Mouse (Mus musculus) urinary bladder, postnatal 14 days (tissue): ENCODE measurements at regions not wholly inside any gene's neighbourhood (a gene's known extent, or its start where the extent isn't known, plus 50 kb on each side); places are given as distances from the start of the nearest gene placed in this dataset.

ENCODE experiments used
- DNase-seq: peaks from one replicate; pipeline ENCODE4 v3.0.0; 2021; ENCODE audit warnings: low spot score

DNA sequence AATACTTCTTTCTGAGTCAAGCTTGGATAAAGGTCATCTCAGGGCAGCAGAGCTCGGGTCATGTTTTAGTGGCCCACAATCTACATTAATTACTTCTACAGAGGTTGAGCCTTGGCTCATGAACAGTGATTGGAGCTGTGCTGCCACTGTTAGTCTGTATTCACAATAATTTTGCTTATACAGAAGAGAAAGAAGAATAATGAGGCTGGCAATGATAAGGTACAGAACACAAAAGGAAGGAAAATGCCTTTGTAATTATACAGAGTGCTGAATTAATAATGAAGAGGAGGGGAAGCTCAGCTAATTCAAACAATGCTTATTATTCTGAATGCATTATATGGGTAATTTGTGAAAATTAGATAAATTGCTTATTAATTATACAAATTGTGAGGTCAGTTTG lies 573.9 kb upstream of the Cblb start:
- DNase-seq: no peak

DNA sequence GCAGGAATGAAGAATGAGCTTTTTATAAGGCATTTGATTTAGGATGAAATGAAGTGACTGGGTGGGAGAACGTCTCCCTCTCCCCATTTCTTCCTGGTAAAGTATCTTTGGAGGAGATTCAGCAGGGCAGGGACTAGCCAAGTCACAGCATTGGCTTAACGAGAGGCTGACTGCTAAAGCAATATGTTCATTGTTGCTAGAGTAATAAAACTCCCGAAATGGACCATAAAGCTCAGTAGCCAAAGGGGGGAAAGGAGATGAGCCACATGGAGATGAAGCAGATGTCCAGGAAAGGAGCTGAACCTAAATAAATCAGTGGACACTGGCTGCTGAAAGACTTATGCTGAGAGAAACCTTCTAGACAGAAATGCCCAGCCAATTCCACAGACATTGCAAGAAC lies 555.3 kb upstream of the Cblb start:
- DNase-seq: no peak

DNA sequence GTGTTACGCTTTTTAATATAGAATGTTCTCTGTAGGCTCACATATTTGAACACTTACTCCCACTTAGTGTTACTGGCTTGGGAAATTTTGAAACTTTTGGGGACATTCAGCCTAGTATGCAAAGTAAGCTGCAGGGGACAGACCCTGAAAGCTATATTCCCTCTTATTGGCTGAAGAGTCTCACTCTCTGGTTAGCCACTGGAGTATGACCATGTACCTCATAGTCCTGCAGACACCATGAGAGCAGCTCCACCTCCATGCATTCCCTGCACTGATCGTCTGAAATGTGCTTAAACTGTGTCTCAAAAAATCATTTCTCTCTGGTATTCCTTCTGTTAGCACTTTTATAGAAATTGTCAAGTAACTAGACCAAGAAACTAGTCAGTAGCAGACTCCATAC lies 534.9 kb upstream of the Cblb start:
- no peak for DNase-seq

DNA sequence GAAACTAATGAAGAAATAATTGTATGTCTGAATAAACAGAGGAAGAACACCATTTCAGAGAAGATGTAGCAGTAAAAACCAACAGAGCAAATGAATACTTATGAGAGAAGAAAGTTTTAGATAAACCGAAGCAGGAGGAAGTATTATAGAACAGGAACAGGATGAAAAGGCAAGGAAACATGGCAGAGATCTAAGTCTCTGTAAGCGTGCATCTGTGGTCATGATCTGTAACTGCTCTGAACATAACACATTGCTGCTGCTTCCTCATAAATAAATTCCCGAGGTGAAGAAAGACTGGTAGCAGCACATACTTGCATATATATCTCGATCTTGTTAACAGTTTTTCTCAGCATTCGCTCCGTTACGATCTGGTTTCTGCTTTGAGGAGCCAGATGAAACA lies 533.2 kb upstream of the Cblb start:
- no peak for DNase-seq

DNA sequence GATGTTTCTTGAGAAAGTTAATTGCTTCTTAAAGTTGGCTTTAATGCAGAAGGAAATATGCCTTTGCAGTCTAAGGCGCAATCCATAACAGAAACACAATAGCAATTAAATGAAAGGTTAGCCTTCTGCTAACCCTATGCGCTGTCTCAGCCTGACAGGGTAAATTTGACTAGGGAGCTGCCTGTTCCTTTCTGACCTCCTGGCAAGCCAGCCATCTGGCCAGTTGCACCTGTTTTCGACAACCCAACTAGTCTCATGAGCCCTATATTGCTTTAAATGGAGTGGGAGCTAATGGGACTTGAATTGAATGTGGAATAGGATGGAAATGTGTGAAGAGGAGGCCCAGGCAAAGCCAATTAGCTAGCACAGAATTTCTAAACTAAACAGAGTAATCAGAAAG lies 513.9 kb upstream of the Cblb start:
- DNase-seq: no peak

DNA sequence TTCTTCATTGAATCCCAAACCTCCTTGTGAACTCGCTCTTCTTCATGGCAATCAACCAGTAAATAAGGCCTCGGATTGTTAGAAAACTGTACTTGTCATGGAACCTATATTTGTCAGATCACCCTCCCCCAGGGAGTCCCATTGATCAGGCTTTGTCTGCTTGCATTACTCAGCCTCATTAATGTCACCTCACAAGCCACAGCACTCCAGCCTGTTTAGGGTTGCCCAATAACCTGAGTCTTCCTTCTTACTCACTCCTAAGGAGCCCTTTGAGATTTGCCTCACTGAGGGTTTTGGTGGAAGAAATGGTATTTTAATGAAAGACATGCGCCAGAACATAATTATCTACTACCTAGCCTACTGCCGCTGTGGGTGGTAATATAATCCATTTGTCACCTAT lies 510.3 kb upstream of the Cblb start:
- no peak for DNase-seq

DNA sequence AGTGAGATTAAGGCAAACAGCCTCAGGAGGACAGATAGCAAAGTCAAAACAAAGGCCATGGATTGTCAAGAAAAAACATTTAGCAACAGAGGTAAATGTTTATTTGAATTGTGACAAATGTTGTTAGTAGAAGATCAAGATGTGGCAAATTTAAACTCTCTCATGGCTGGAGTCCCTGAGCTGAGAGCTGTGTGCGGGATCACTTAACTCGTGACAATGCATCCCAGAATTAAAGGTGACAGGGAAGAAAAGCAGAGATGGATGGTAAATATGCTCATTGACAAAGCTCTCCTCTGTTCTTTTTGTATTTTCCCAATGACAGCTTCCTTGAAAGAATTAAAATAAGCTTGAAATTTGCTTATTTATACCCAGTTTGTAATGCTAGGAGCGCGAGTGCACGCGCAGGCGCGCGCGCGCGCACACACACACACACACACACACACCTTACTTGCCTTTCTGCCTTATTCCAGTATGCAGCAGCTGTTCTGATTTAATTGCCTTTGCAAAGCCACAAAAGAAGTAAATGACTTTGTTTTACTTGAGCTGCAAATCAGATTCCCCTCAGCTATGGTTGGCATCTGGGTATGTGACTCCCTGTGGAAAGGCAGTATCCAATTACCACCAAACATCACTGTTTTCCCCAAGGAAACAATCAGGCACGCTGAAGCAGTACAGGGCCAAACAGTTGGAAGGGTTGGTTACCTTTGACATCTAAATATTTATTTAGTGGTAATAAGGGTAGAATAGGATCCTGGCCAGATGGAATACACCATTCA lies 509.5 kb upstream of the Cblb start:
- no peak for DNase-seq

DNA sequence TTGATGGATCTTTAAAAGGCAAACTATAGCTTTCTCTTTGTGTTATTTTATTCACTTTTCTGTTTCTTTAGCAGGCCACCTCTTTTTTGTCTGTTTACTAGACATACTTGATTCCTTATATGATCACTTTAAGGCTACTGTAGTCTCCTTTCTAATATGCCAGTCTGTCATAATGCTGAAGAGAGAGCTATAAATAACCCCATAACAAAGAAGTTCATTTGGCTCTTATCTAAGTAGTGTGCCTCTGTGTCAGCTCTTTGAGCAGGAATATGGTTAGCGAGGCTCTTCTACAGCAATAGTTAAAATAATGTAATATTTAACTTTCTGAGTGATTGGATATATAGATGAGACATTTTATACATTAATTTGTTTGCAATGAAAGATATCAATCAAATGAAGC lies 507.0 kb upstream of the Cblb start:
- DNase-seq: no peak

DNA sequence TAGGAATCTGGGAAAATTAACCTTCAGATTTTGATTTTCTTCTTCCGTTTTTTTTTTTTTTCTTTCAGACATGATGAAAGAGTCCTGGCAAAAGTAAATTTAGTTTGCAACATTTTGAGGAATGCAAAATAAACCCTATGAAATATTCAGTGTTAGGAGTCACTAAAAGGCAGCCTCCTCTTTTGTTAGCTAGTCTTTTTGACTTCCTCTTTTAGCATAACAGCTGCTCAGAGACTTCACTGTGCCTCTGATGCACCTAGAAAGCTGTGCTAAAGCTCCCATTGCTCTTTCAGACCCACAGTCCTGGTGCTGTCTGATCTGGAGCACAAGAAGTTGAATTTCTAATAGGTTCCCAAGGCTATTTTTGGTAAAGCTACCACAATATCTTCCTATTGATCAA lies 498.5 kb upstream of the Cblb start:
- no peak for DNase-seq

DNA sequence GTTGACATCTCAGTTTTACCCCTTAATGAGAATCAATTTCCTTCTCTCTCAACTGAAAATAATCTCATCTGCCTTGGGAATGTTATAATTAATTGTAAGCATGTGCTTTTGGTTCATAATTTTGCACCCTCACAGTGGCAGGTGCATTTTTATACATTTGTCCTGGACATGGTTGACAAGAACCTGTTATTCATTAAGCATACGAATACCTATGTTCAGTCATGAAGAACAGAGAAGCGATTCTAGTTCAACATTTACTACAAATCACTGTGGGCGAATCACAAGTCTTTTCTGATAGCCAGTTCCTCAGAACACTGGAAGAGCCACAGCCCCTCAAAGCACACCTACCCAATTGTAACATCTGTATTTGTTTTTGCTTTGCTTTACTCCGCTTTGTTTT lies 487.3 kb upstream of the Cblb start:
- DNase-seq: no peak

DNA sequence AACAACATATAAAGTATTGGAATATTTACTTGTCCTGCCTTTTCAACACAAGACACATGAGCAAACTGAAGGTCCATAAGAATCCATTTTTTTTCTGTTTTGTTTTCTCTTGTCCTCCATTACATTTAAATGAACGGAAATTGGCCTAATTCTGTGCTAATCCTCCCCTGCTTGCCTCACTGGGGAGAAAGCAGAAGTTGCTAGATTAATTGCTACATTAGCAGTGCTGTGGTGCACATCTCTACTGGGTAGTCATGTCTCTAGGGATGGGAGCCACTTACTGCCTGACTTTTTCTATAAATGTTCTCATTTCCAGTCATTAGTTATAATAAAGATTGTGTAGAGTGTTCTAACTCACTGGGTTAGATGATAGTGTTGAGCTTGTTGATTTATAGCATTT lies 484.0 kb upstream of the Cblb start:
- DNase-seq: no peak

DNA sequence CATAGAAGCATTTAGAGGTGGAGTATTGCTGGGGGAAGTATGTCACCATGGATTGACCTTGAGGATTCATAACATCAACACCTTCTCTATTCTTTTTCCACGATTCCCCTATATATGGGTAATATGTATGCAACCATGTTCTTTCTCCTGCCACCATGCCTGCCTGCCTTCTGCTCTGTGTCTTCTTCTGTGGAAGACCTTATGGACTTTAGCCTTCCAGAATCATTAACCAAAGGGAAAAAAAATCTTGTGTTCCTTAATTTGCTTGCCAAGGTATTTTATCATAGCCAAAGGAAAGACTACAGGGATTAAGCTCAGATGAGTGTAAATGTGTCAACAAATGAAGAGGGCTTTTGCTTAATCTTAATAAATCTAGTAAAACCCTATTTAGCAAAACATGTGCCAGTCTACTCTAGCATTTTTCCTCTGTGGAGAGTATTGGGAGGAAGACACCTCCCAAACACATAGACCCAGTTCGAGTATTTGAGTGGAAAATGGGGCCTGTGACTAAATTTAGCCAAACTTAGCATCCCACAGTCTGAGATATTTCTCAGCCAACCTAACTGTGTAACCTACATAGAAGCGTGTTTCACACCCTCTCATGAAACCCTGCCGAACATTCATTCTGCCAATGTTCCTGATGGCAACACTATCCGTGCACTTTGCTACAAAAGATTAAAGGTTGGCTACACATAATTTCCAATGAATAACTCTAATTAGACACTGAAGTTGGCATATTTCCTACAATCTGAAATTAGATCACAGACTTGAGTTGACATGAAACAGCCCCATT lies 468.0 kb upstream of the Cblb start:
- DNase-seq: no peak

DNA sequence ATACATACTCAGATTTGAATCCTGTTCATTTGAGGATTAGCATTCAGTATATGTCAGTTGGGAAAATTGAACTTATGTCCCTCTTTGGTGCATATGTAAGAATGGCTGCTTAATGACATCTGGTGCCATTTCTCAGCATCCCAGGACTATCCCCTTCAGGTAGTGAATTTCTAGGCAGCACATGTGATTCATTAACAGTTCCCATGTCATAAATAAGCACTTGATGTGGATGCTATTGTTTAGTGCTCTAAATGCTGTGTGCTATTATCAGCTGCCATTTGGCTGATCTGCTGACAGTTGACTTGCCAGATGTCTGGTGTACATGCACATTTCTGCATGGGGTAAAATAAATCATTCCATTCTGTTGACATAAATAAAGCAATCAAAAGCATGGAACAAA lies 467.0 kb upstream of the Cblb start:
- DNase-seq: no peak

DNA sequence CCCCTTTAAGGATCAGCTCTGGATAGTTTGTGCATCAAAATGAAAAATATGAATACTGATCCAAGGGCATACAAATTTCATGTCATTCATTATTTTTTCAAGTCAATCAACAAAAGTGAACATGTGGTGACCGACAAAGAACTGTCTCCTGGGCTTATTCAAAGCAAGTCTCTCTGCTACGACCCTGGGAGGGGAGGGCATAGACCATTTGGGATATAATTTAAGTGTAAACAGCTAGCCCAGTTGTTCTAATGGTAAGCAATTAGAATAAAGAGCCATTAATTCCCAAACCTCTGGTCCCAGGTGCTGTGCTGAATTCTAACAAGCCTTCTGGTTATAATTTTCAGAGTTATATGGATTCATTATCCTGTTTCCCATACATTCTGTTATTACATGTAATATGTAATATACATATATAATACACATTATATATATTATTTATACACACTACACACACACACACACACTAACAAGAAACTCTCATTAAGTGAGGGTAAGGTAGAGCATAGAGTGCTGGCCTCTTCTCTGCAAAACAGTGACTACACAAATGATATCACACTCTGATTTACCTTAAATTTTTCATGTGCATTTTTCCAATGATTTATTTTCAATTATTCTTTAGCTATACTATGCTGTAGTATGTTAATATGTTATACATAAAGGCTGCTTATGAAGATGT lies 453.0 kb upstream of the Cblb start:
- no peak for DNase-seq

DNA sequence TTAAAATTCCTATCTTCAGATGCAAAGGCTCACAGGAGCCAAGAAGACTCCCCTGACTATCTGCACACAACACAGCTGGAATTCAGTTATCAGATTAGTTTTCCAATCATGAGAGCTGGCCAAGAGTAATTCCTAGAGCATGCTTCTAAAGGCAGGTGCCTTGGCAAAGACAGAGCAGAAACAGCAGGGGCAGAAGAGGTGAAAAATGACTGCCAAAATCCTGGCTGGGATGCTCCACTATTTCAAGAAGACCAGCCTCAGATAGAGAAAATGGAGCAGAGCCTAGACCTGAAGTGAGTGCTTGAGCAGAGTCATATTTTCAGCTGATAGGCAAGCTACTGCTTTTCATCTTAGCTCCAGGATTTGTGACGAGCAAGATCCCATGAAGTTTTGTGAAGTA lies 450.5 kb upstream of the Cblb start:
- no peak for DNase-seq

DNA sequence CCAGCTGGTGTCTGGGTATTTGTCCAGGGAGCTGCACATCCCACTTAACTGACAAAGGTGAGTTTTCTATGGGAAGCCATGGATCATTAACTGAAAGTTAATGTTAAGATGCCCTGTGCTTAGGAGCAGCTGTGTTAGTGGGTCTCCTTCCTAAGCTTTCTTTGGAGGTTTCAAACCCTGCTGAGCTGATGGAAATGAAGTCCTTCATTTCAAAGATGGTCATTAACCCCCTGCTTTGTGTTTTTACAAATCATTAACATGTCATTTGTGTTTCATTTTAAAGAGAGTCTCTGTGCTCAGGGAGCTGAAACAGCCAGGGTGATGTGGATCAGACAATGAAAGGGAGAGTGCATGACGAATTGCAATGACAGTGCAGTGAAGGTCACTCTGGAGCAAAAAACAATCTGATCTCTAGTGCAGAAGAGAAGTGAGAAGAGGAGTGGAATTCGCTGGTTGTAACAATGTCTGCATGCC lies 441.1 kb upstream of the Cblb start:
- DNase-seq: no peak

DNA sequence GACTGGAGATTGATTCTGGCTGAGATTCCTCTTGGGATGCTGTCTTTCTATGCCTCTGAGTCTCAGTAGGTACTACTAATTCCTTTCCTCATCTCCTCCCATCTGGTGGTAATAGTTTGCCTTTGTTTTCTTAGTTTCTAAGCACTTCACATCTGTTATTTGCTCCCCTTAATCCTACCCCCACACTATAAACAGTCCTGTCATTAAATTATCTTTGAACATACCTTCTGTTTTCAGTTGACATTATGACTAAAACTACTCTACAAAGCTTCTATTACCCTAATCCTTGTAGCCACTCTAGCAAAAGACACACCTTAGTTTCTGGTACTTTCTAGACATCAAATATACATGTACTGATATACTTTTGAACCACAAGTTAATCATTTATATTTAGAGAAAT lies 413.4 kb upstream of the Cblb start:
- DNase-seq: no peak

DNA sequence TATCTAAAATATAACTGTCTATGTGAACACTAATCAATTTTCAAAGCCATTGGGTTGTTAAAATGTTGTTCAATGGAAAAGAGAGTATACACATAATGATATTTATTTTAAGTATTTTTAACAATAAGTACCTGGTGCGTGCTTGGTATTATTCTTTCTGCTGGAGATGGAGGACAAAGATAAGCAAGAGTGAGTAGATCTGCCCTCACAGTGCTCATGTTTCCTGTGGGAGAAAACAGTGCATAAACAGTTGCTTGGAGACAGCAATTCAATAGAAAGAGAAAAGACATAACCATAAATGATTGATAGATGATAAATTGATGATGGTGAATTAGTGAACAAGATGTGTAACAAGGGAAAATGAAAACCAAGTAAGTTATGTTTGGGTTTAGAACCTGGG lies 384.4 kb upstream of the Cblb start:
- DNase-seq: no peak

DNA sequence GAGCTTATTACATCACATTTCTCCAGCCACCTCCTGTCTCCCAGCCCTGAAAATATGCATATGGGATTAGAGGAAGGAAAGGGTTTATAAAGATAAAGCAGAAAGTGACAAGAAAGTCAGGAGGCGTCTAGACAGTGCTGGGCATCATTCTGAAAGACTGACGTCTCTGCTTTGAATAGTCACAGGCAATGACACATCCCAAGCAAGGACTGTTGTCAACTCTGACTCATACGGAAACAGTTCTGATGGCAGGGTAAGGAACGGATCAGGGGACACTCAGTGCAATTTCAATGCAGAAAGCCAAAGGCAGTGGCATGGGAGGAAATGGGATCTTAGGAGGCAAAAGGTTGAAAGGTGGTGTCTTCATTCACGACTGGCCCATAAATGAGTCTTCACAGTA lies 380.9 kb upstream of the Cblb start:
- no peak for DNase-seq

DNA sequence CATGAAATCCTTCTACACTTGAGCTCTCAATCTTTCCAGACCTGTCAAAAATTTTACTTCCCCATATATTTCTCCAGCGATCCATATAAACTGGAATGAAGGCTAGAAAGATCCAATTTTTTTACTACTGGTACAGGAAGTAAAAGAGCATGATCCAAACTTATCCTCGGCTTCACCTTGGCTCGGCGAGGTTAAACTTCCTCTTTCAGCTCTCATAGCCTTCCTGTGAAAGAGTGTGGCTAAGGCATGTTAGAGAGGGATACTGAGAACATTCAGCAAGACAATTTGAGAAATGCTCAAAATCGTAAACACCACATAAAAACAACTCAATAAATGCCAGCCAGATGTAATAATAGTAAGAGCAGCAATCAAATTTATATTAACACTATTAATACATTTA lies 380.3 kb upstream of the Cblb start:
- DNase-seq: no peak

DNA sequence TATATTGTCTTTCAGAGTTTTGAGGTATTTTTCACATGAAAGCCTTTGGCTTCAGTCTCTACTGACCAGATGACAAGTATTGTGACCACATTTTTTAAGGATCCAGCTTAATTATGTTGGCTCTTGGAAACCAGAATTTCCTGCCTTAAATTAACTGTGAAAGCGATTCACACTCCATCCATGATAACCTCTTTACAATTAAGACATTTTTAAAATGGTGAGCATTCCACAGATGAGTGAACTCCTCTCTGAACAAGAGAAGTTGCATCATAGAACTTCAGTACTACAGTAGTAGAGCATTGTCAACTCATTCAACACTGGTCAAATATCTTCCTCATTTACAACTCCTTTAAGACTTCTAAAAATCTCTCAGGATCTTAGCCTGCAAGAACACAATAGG lies 369.3 kb upstream of the Cblb start:
- DNase-seq: no peak

DNA sequence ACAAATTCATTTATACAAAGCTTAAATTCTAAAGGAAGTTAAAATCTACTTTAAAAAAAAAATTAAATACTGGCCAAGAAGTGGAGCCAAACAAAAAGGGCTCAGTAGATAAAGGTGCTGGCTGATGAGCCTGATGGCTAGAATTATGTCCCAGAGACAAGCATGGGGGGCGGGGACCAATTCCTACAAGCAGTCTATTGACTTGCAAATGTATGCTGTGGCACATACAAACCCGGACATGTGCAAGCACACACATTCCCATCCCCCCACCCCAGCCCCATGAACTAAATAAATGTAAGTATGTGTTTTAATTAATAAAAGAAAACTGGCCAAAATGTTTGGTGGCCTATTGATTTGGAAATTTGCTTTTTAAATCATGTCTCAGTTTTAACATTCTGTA lies 366.7 kb upstream of the Cblb start:
- no peak for DNase-seq

DNA sequence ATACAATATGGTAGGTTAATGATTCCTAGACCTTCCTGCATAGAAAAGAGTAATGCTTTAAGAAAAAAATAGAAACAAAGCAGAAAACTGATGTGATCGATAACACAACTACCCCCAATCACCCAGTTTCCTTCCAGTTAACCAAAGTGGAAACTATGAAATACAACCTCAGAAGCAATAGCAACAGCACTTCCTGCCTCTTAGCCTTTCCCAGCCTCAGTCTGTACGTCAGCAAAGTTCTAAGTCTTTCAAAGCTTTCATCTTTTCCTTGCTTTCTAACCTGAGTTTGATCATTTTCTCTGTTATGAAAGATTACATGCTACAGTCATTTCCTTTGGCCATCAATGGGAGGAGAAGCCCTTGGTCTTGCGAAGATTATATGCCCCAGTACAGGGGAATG lies 355.9 kb upstream of the Cblb start:
- DNase-seq: no peak
